Mouse (Mus musculus): ENCODE measurements around the gene Gimap9.

DNA sequence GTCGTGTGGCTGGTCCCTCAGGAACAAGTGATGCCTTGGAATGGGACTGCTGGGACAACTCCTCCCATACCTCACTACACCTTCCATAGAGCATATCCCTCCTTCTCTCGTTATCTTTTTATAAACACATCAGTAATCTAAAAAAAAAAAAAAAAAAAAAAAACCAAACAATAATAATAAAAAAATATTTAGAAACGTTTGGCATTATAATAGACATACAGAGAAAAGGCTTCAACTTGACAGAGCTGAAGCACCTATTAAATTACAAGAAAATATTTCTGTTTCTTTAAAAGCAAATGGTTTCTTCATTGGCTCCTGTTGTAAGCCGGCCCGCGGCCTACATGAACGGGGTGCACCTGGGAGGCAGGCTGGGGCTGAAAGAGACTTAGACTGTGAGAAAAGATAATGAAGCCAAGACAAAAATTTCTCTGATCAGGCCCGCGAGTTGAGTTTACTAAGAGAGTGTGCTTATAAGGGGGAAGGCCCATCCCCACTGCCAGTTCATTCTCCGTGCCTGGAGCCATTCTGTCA lies 464 bp upstream of the Gimap9 start:
- no peak for TF ChIP-seq CTCF (IDR thresholded peaks at IDR 0.05; ENCODE audit: extremely low read depth, insufficient read depth, low read length)
- TF ChIP-seq POLR2A (IDR thresholded peaks at IDR 0.05; ENCODE audit: extremely low read depth, insufficient read depth, low read length): no peak
